Mouse (Mus musculus) 3T3-L1 (cell line): ENCODE data around the gene Fmo3.

Experiments used
- DNase-seq: peaks from one replicate; pipeline ENCODE4 v3.0.0-alpha.2; 2015; ENCODE audit warnings: low read depth, low spot score

The Fmo3 gene

DNA sequence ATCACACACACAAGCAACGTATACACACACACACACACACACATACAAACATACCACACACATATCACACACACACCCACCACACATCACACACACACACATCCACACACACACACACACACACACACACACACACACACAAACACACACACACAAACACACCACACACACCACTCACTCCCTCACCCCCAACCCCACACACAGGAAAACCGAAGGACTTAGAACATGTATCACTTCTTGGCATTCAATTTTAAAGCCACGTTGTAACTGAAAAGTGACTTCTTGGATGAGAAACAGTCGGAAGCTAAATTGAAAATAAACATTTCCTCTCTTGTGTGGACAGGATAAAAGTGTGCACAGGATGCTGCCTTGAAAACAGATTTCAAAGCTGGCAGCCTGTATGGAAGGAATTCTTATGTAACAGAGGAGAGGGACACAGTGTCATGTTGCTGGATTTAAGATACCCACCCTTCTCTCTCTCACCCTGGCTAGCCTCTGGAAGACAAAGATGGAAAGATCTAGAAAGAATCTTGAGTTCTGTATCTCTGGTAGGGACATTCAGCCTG lies 52.9 kb downstream of the Fmo3 start:
- DNase-seq, result no peak

DNA sequence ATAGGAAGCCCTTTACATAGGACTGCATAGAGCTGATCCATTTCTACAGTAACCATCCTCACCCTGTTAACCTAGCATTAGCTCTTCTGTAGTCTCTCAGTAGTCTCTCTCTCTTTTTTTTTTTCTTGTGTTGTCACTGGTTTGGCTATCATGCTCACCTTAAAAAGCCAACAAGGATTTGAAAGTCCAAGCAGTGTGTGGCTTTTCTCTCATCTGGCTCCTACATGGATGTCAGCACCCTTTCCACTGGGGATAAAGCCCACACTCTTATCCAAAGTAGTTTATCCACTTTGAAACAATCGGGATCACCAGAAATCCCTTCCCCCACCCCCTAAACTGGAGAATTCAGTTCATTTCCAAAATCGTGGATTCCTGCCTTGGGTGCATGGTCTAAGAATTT lies 53.7 kb downstream of the Fmo3 start:
- DNase-seq, result no peak

DNA sequence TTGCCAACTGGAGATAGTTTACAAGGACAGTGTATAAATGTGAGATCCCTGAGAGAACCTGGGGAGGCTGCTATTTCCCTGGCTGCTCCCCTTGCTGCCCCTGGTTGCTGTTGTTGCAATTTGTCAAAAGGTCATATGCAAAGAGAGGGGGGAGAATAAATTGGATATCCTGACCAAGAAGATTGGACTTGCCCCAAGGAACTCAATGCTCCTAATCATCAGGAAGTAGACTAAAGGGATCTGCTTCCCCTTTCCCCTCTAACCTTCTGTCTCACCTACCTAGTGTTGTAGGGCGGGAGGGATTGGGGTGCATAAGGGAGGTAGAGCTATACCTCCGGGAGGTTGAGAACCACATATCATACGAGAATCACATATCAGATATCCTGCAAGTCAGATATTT lies 55.2 kb downstream of the Fmo3 start:
- no peak for DNase-seq

DNA sequence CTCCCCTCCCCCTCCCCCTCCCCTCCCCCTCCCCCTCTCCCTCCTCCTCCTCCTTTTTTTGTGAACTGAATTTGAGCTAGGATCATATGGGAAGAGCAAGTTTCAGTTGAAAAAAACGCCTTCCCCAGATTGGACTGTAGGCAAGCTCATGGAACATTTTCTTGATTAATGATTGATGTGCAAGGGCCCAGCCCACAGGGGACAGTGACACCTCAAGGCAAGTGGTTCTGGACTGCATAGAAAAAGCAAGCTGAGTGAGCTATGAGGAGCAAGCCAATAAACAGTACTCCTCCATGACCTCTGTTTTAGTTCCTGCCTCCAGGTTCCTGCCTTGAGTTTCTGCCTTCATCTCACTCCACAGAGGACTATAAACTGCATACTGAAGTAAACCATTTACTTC lies 59.2 kb downstream of the Fmo3 start:
- no peak for DNase-seq

DNA sequence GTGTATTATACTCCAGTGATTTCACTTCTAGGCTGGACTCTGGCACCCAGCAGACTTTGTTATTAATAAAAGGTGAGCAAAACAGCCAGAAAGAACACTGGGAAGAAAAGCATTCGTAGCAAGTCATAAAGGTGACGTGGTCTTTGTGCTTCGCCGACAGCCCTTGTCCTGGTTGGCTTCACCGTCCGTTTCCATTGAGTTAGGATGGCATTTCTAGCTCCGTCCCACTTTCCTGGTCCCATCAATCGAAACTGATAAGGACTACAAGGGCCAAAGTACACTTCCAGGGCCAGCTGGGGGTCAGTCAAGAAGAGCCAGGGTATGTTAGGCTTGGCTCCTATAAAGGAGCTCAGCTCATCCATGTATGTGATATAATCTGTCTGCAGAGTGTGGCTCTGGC lies 67.7 kb downstream of the Fmo3 start:
- no peak for DNase-seq

DNA sequence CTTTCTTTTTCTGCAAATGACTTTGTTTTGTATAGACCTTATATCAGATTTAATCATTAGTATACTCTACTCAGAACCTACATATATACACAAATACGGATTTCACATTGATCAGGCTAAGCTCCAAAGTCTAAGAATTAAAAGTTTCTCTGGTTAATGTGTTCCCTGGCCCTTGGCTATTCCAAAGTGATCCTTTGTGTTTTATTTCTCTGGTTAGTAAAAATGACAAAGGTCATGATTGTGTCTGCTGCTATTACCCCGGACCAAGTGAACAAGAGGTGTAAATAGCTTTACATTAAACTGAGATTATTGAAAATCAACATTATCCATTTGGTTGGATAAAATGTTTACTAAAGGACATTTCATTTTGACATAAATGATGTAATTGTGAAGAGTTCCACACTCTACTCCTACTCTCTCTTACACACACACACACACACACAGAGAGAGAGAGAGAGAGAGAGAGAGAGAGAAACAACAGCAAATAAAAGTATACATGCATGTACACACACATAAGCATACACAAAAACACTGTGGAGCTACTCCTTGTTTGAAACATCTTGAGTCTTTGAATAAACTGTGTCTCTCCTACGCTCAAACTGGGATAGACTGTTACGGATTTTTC lies 69.3 kb downstream of the Fmo3 start:
- DNase-seq, result no peak

DNA sequence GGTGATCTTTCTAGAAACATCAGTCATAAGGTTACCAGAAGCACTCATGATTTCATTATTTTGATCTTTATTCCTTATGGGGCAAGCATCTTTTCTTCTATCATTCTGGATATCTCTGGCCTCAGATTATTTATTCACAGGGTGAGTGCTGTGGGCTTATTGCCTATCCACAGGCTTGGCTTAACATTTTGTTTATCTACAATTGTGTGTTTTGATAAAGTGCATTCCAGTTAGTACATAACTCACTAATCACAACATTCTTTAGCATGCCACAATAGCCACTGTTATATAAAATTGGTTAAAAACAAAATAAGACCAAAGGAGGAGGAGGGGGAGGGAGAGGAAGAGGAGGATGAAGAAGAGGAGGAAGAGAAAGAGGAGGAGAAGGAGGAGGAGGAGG lies 72.2 kb downstream of the Fmo3 start:
- DNase-seq, result no peak
